Comparison of ENCODE assay signal across 28 mouse cellular contexts in genomic region chr19:20722913-20723312, GRCm38 (mm10). TPM values are rescaled to one million over a fixed set of nuclear protein-coding genes. Genes with fewer than 3 reads are reported as not detected.
DNase-seq lines count a peak whose midpoint lies in the region; ATAC-seq lines count a peak whose summit lies in the region.
"Had no signal": no experiment of that assay in that cellular context is flagged by ENCODE, and none has a peak within 500 bp of the region (broad histone marks: within the 10 kb centered on the region; RNA-seq: fewer than 3 reads in every experiment).

No protein-coding gene starts in this region.

- H3K4me1 ChIP-seq in lung, embryonic 15.5 days = no peaks in the 10 kb centered on the region
- 0 out of 2 replicates have a peak, but pooled peaks cover 2% of the 10 kb centered on the region for H3K4me1 ChIP-seq in intestine, embryonic 16.5 days (ENCODE audit: control insufficient read depth, insufficient read depth, low read length)
- 0 out of 2 replicates have a peak, but pooled peaks cover 2% of the 10 kb centered on the region for H3K4me1 ChIP-seq in lung, embryonic 16.5 days (replicated peaks; ENCODE audit: control insufficient read depth, insufficient read depth, low read length)
- no peaks in the 10 kb centered on the region for H3K4me1 ChIP-seq in stomach, embryonic 14.5 days (ENCODE audit: control insufficient read depth, insufficient read depth, low read length)
- H3K4me1 ChIP-seq: heart, embryonic 10.5 days; heart, embryonic 15.5 days; hindbrain, embryonic 13.5 days; kidney, embryonic 15.5 days; limb, embryonic 13.5 days; liver, embryonic 12.5 days; midbrain, embryonic 13.5 days; neural tube, embryonic 13.5 days had no signal

- H3K36me3 ChIP-seq in lung, embryonic 15.5 days = no peaks in the 10 kb centered on the region
- H3K36me3 ChIP-seq in intestine, embryonic 16.5 days (ENCODE audit: control insufficient read depth, insufficient read depth, low read length) = no peaks in the 10 kb centered on the region
- H3K36me3 ChIP-seq in lung, embryonic 16.5 days (ENCODE audit: control insufficient read depth, insufficient read depth, low read length) = no peaks in the 10 kb centered on the region
- no peaks in the 10 kb centered on the region for H3K36me3 ChIP-seq in stomach, embryonic 14.5 days (ENCODE audit: control insufficient read depth, insufficient read depth, low read length)
- H3K36me3 ChIP-seq: heart, embryonic 10.5 days; heart, embryonic 15.5 days; hindbrain, embryonic 13.5 days; kidney, embryonic 15.5 days; limb, embryonic 13.5 days; liver, embryonic 12.5 days; midbrain, embryonic 13.5 days; neural tube, embryonic 13.5 days had no signal

- no peak overlapping the region; the same call in 1 of the 2 replicates for H3K4me2 ChIP-seq in lung, embryonic 15.5 days
- H3K4me2 ChIP-seq in intestine, embryonic 16.5 days (ENCODE audit: low read depth, low read length) = no peak overlapping the region
- H3K4me2 ChIP-seq in lung, embryonic 16.5 days (ENCODE audit: low read depth, low read length) = no peak overlapping the region
- H3K4me2 ChIP-seq in stomach, embryonic 14.5 days (replicated peaks; ENCODE audit: low read depth, low read length) = no peak overlapping the region
- H3K4me2 ChIP-seq: heart, embryonic 15.5 days; hindbrain, embryonic 13.5 days; kidney, embryonic 15.5 days; limb, embryonic 13.5 days; liver, embryonic 12.5 days; midbrain, embryonic 13.5 days; neural tube, embryonic 13.5 days had no signal

- peak; percentile 71 for ATAC-seq in lung, embryonic 15.5 days (ENCODE audit: borderline replicate concordance, extremely low read depth, low FRiP score, low TSS enrichment)
- peak; percentile 84 for ATAC-seq in intestine, embryonic 16.5 days
- peak; percentile 87 for ATAC-seq in lung, embryonic 16.5 days (ENCODE audit: low read depth)
- peak; percentile 92 for ATAC-seq in stomach, embryonic 14.5 days (ENCODE audit: insufficient number of reproducible peaks, insufficient read depth, low FRiP score, low read depth)
- ATAC-seq: forebrain, embryonic 14.5 days; liver, embryonic 12.5 days; midbrain, embryonic 13.5 days had no signal

- H3K9ac ChIP-seq in lung, embryonic 15.5 days = no peak overlapping the region
- H3K9ac ChIP-seq in intestine, embryonic 16.5 days (ENCODE audit: low read depth, low read length) = no peak overlapping the region
- H3K9ac ChIP-seq in lung, embryonic 16.5 days (ENCODE audit: low read length) = no peak overlapping the region
- no peak overlapping the region for H3K9ac ChIP-seq in stomach, embryonic 14.5 days (replicated peaks; ENCODE audit: low read depth, low read length)
- H3K9ac ChIP-seq: heart, embryonic 15.5 days; hindbrain, embryonic 13.5 days; kidney, embryonic 15.5 days; limb, embryonic 13.5 days; liver, embryonic 12.5 days; midbrain, embryonic 13.5 days; neural tube, embryonic 13.5 days had no signal

- H3K27ac ChIP-seq in lung, embryonic 15.5 days = peak overlapping the region; percentile 80
- no peak overlapping the region for H3K27ac ChIP-seq in intestine, embryonic 16.5 days (ENCODE audit: low read length)
- peak overlapping the region; percentile 74 for H3K27ac ChIP-seq in lung, embryonic 16.5 days (ENCODE audit: low read length)
- H3K27ac ChIP-seq in stomach, embryonic 14.5 days (ENCODE audit: low read length) = no peak overlapping the region; the same call in 1 of the 2 replicates
- H3K27ac ChIP-seq: heart, embryonic 10.5 days; heart, embryonic 15.5 days; hindbrain, embryonic 13.5 days; kidney, embryonic 15.5 days; layer of hippocampus, adult 2 months; limb, embryonic 13.5 days; liver, embryonic 12.5 days; macrophage; midbrain, embryonic 13.5 days; neural tube, embryonic 13.5 days had no signal

- no peak overlapping the region for H3K4me3 ChIP-seq in lung, embryonic 15.5 days
- H3K4me3 ChIP-seq in intestine, embryonic 16.5 days (ENCODE audit: low read length) = no peak overlapping the region
- no peak overlapping the region for H3K4me3 ChIP-seq in lung, embryonic 16.5 days (ENCODE audit: low read length)
- H3K4me3 ChIP-seq in stomach, embryonic 14.5 days (ENCODE audit: low read depth, low read length) = no peak overlapping the region
- H3K4me3 ChIP-seq: heart, embryonic 10.5 days; heart, embryonic 15.5 days; hindbrain, embryonic 13.5 days; kidney, embryonic 15.5 days; layer of hippocampus, adult 2 months; limb, embryonic 13.5 days; liver, embryonic 12.5 days; midbrain, embryonic 13.5 days; neural tube, embryonic 13.5 days had no signal

- WGBS in lung, embryonic 15.5 days = 64% methylated on average over 2 of the region's 2 CpGs
- 58% methylated on average over 2 of the region's 2 CpGs for WGBS in intestine, embryonic 16.5 days
- 52% methylated on average over 2 of the region's 2 CpGs for WGBS in lung, embryonic 16.5 days
- WGBS in stomach, embryonic 14.5 days = 59% methylated on average over 2 of the region's 2 CpGs

- no peaks in the 10 kb centered on the region for H3K9me3 ChIP-seq in lung, embryonic 15.5 days
- no peaks in the 10 kb centered on the region for H3K9me3 ChIP-seq in intestine, embryonic 16.5 days (ENCODE audit: control insufficient read depth, low read length)
- H3K9me3 ChIP-seq in lung, embryonic 16.5 days (ENCODE audit: control insufficient read depth, low read length) = no peaks in the 10 kb centered on the region
- no peaks in the 10 kb centered on the region for H3K9me3 ChIP-seq in stomach, embryonic 14.5 days (ENCODE audit: control insufficient read depth, low read depth, low read length)
- H3K9me3 ChIP-seq: heart, embryonic 10.5 days; heart, embryonic 15.5 days; hindbrain, embryonic 13.5 days; kidney, embryonic 15.5 days; limb, embryonic 13.5 days; liver, embryonic 12.5 days; midbrain, embryonic 13.5 days; neural tube, embryonic 13.5 days had no signal

- DNase-seq in lung, postnatal 10 days = no peak
- DNase-seq in heart, postnatal 4 days = no peak
- no peak for DNase-seq in kidney, postnatal 25 days
- DNase-seq in spleen, adult 18-20 months = no peak
- DNase-seq: adrenal gland, postnatal 25 days; B cell, adult 2 months; cerebellum, adult 18-20 months; cerebellum, postnatal 10 days; gastrocnemius, postnatal 14 days; heart, postnatal 36 days; kidney, adult 18-20 months; kidney, postnatal 36 days had no signal

- H3K27me3 ChIP-seq in lung, embryonic 15.5 days = no peaks in the 10 kb centered on the region
- H3K27me3 ChIP-seq in intestine, embryonic 16.5 days (replicated peaks; ENCODE audit: control insufficient read depth, insufficient read depth, low read length) = no peaks in the 10 kb centered on the region
- H3K27me3 ChIP-seq in lung, embryonic 16.5 days (ENCODE audit: control insufficient read depth, insufficient read depth, low read depth, low read length) = no peaks in the 10 kb centered on the region
- no peaks in the 10 kb centered on the region for H3K27me3 ChIP-seq in stomach, embryonic 14.5 days (ENCODE audit: control insufficient read depth, insufficient read depth, low read length)
- H3K27me3 ChIP-seq: heart, embryonic 15.5 days; hindbrain, embryonic 13.5 days; kidney, embryonic 15.5 days; limb, embryonic 13.5 days; liver, embryonic 12.5 days; midbrain, embryonic 13.5 days; neural tube, embryonic 13.5 days had no signal

RNA-seq across cellular contexts. Expression of gene Aldh1a7, which starts 4.4 kb away (rescaled TPM):
- 131 and 134 TPM in 2 replicates for polyA plus RNA-seq in lung, embryonic 15.5 days (2015; fragmentation: Nextera tagmentation; extraction: Ambion mirVana)
- 16.7 and 17.0 TPM in 2 replicates for polyA plus RNA-seq in intestine, embryonic 16.5 days (2015; fragmentation: Nextera tagmentation; extraction: Ambion mirVana)
- polyA plus RNA-seq in lung, embryonic 16.5 days (2015; fragmentation: Nextera tagmentation; extraction: Ambion mirVana) = 120 and 121 TPM in 2 replicates
- polyA plus RNA-seq in stomach, embryonic 14.5 days (2014; fragmentation: Nextera tagmentation; extraction: Ambion mirVana) = 44.3 and 49.7 TPM in 2 replicates
- under 1 TPM; 0.16 to 0.26 TPM for total RNA-seq in heart, postnatal 4 days (2021)
- total RNA-seq: granulocyte monocyte progenitor cell, adult 5-6 weeks had no signal
- polyA plus RNA-seq: macrophage had no signal

Comparison
In these comparisons a context has a peak if more than half of its experiments do, and no peak if none do; other contexts are left out.
1. H3K27ac ChIP-seq: peak in lung, embryonic 15.5 days (single experiment) and lung, embryonic 16.5 days (single experiment); none in intestine, embryonic 16.5 days (single experiment) and stomach, embryonic 14.5 days (single experiment).
2. Peak in every context shown above with its lines, with median percentiles within 50 percentile points of each other: ATAC-seq.